Mouse (Mus musculus): ENCODE measurements at regions not wholly inside any gene's neighbourhood (a gene's known extent, or its start where the extent isn't known, plus 50 kb on each side); places are given as distances from the start of the nearest gene placed in this dataset.

DNA sequence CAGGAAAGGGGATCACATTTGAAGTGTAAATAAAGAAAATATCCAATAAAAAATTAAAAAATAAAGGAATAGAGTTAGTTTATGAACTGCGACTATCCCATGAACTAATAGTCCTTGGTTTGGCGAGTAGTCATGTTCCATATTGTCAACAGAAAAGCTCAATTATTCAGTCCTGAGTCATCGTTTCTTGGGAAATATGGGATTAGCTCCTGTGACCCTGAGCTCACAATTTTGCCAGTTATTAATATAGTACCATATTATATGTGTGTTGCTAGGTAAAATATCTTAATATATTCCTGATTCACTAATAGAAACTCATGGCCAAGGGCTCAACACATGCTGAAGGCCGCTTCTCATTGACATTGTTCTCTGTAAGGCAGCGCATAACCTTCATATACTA, 126.4 kb upstream of the Ccdc122 start:
- TF ChIP-seq CTCF (IDR thresholded peaks at IDR 0.05) = no peak
- DNase-seq = no peak
- intact Hi-C loops (cut with DNase I) = no loop called here

GRCm38 (mm10) chr14:76907941-76908340, 128.6 kb upstream of the Ccdc122 start:
- Histone ChIP-seq H3K4me3 (no peak overlapping the region), H3K27ac (no peak overlapping the region)
- DNase-seq = no peak
- no peak for TF ChIP-seq CTCF (IDR thresholded peaks at IDR 0.05)
- intact Hi-C loops (cut with DNase I) = no loop called here

More for the DNA sequence above, 126.4 kb upstream of the Ccdc122 start:
- H3K27ac ChIP-seq = no peak overlapping the region
- no peak overlapping the region for H3K4me3 ChIP-seq

DNA sequence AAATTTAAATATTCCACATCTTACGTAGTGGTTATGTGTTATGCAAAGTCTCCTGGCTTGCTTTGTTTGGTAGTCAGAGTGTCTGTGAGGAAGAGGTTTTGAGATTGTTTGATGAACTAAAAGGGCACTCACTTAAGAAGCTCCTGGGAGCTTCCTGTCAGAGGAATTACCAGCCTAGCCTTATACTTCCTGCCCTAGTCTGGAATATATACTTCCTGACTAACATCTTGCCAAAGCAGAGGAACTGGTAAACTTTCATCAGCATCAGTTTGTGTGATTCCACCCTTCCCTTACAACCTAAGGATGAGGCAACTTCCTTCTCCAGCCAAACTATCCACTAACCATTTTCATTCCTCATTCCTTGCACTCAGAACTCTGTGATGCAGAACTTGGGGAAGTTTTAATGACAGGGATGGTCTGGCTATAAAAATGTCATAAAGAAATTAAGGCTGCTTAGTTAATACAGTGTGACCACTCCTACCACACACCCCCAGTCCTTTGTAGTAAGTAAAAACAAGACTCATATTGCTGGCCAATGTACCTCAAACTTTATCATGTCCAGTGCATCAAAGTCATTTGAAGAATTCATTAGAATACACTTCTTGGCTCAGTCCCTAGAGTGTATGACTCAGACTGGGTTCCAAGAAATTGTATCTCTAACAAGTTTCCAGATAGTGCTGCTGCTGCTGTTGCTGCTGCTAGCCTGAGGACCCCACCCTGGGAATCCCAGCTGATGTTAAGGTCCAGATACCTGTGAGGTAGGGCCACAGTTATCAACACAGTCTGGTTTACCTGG, 133.4 kb upstream of the Ccdc122 start:
- Histone ChIP-seq H3K27ac (no peak overlapping the region), H3K4me3 (no peak overlapping the region)
- DNase-seq = no peak
- intact Hi-C loops (cut with DNase I) = no loop called here
- no peak for TF ChIP-seq CTCF (IDR thresholded peaks at IDR 0.05)

- no peak for DNase-seq
- intact Hi-C loops (cut with DNase I) = no loop called here
- no peak for TF ChIP-seq CTCF (IDR thresholded peaks at IDR 0.05)
- Histone ChIP-seq H3K4me3 (no peak overlapping the region), H3K27ac (no peak overlapping the region)
Measured at GRCm38 (mm10) chr14:76901490-76901889, 135.1 kb upstream of the Ccdc122 start.

DNA sequence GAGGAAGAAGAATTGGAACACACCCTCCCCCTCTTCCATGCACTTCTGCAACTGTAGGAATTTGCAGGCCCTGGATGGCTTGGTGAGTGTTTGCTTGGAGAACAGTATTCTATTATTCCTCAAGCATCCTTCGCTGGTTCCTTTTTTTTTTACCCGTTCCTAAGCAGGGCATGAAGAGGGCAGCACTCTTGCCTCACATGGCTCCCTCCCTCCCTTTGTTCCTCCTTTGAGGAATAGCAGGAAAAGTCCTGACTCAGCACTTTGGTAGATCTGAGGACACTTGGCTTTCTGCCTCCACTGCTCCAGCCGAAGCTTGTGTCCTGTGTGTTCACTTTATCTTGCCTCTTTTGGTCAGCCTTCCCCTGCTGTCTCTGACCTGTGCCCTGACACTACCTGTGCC, 137.2 kb upstream of the Ccdc122 start:
- Histone ChIP-seq H3K4me3 (no peak overlapping the region), H3K27ac (no peak overlapping the region)
- no peak for TF ChIP-seq CTCF (IDR thresholded peaks at IDR 0.05)
- DNase-seq = no peak
- intact Hi-C loops (cut with DNase I) = no loop called here

GRCm38 (mm10) chr14:76887708-76888107, 148.9 kb upstream of the Ccdc122 start:
- Histone ChIP-seq H3K27ac (no peak overlapping the region), H3K4me3 (no peak overlapping the region)
- TF ChIP-seq CTCF (IDR thresholded peaks at IDR 0.05) = no peak
- intact Hi-C loops (cut with DNase I) = no loop called here
- DNase-seq = no peak

DNA sequence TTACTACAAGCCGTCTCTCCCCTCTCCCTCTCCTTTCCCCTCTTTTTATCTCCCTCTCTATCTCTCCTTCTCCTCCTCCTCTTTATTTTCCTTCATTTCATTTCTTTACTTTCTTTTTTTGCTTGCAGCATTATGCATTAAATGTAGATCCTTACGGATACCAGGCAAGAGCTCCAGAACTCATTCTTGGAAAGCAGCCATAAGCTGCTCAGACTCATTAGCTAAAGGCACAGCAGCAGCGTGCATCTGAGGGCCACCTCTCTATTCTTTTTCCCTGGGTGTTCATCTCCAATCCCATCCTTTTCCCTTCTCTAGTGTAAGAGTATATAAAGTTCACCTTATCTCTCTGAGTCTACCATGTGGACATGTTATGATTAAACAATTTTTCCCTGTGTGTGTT, 149.4 kb upstream of the Ccdc122 start:
- Histone ChIP-seq H3K4me3 (no peak overlapping the region), H3K27ac (no peak overlapping the region)
- DNase-seq = no peak
- TF ChIP-seq CTCF (IDR thresholded peaks at IDR 0.05) = no peak
- intact Hi-C loops (cut with DNase I) = no loop called here

DNA sequence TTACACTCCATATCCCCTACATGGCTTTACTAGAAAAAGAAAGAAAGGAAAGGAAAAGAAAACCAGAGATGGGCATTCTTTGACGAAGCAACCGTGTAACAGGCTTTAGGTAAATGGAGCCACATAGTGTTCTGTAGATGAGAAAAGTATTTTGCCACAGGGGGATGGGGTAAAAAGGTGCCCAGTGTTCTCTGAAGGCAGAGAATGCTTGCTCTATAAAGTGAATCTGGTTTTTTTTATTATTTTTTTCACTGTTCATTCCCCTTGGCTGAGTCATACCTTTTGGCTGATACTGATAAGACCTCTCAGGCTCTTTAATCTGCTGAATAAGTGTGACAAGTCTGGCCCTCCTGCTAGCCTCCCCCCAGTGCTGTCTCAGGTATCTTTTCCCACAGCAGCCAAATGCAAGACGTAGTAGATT, 153.3 kb upstream of the Ccdc122 start:
- Histone ChIP-seq H3K4me3 (no peak overlapping the region), H3K27ac (no peak overlapping the region)
- DNase-seq = no peak
- no peak for TF ChIP-seq CTCF (IDR thresholded peaks at IDR 0.05)
- intact Hi-C loops (cut with DNase I) = no loop called here

DNA sequence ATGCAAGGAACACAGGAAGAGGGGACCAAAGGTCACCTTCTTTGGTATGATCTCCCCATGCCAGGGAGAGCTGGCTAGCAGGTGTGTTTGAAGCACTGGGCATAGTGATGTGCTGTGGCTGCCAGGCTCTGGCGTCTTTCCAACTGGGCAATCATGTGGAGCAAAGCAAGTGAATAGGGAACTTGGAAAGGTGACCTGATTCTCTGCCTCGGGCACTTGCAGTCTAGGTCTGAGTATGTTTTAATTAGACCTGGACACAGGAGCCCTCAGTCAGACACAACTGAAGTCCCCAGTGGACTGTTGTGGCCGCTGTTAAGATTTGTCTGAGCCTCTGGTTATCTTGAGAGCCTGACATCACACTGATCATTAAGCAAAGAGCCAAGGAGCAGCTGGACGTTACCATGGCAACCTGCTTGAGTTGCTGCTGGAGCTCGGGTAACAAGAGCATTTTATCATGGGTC, 153.8 kb upstream of the Ccdc122 start:
- intact Hi-C loops (cut with DNase I) = no loop called here
- H3K27ac ChIP-seq = no peak overlapping the region
- TF ChIP-seq CTCF (IDR thresholded peaks at IDR 0.05) = no peak
- DNase-seq = peak; percentile 83
- no peak overlapping the region for H3K4me3 ChIP-seq

DNA sequence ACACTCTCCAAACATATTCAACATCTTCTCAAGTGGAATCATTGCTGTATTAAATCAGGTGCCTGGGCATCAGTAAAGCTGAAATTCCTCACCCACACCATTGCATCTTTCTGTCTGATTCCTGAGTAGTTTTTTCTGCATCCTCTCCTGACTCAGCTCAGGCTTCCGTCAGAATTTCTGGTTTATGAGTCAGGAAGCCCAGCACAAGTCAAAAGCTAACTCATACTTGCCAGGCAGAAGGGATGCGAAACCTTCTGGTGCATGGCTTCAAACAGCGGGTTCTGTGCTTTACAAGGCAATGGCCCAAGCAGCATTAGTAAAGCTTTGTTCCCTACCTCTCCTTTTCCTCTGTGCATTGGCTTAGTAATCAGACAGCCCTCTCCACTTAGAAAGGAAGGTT, 155.7 kb upstream of the Ccdc122 start:
- no peak for DNase-seq
- intact Hi-C loops (cut with DNase I) = no loop called here
- TF ChIP-seq CTCF (IDR thresholded peaks at IDR 0.05) = no peak
- no peak overlapping the region for H3K4me3 ChIP-seq
- H3K27ac ChIP-seq = no peak overlapping the region

- Histone ChIP-seq H3K27ac (no peak overlapping the region), H3K4me3 (no peak overlapping the region)
- intact Hi-C loops (cut with DNase I) = loop anchor here (2.0 to 10.0 kb wide), 3 partner anchors 115 to 263 kb away; no protein-coding TSS in a partner anchor
- DNase-seq = no peak
- no peak for TF ChIP-seq CTCF (IDR thresholded peaks at IDR 0.05)
Measured at GRCm38 (mm10) chr14:76877306-76877705, 159.3 kb upstream of the Ccdc122 start.

DNA sequence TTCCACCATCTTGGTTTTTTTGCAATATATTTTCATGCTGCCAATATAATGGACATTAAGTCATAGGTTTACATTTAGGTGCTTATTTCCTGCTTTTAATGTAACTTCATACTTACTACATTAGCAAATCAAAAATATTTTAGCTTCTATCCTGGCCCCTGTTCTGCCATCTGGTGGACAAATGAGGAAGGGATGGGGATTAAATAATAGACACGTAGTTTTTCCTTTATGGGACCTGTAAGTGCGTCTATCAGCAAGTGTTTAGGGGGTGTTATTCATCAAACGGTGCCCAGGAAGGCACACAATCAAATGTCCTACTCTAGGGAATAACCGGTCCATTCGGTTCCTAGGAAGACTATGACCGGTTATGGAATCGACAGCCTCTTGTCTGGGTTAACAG, 160.6 kb upstream of the Ccdc122 start:
- DNase-seq = peak; percentile 40
- Histone ChIP-seq H3K27ac (peak overlapping the region; percentile 58), H3K4me3 (no peak overlapping the region)
- peak; percentile 88 for TF ChIP-seq CTCF (IDR thresholded peaks at IDR 0.05)
- intact Hi-C loops (cut with DNase I) = loop anchor here (1.0 to 10.0 kb wide), 4 partner anchors 114 to 372 kb away; no protein-coding TSS in a partner anchor

DNA sequence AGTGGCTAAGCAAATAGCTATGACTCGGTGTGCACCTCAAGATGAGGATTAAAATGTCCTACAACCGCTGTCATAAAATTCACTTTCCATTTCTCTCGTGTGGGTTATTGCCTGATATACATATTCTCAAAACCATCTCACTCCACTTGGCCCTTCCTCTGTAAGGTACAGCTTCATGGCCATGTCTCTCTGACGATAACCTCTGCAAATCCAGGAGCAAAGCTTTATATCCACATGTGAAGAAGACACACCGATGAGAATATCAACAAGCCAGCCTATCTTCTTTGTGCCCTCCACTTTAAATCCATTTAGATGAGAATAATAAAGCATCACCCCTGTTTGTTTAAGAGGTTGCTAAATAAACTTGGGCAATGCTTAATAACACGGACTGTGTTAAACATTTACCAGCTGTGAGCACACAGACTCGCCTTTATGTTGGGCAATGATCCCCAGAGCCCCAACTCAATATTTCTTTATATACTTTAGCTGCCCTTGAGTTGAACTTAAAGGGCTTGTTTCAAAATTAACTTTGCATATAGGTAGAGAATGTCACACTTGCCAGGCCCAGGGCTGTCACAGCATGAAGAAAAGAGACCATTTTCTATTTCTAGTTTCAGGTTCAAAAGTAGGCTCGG, 161.2 kb upstream of the Ccdc122 start:
- H3K4me3 ChIP-seq = no peak overlapping the region
- TF ChIP-seq CTCF (IDR thresholded peaks at IDR 0.05) = no peak
- H3K27ac ChIP-seq = peak overlapping the region; percentile 58
- DNase-seq = no peak
- intact Hi-C loops (cut with DNase I) = loop anchor here (5.0 to 10.0 kb wide), 2 partner anchors 113 to 261 kb away; no protein-coding TSS in a partner anchor
